In the genomic region with DNA sequence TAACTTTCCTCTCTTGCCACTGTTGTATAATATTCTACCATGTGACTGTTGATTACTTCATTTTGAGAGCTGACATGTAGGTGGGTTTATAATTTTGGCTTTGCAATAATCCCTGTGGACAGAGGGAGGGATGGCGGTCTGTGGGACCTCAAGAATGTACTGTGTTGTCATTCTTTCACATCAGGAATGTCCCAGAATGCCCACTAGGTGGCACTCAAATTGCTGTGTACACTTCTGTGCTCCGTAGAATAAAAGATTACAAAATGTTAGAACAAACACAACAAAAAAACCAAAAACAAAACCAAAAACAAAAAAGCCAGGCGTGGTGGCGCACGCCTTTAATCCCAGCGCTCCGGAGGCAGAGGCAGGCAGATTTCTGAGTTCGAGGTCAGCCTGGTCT, we compare ENCODE assay signal across 8 mouse cellular contexts. TPM values are rescaled to one million over a fixed set of nuclear protein-coding genes. Genes with fewer than 3 reads are reported as not detected.
DNase-seq lines count a peak whose midpoint lies in the region; ATAC-seq and TF ChIP-seq lines count a peak whose summit lies in the region.

No protein-coding gene starts in this region.

- H3K27me3 ChIP-seq in thymus, adult 2 months (ENCODE audit: control insufficient read depth, insufficient read depth, low read length) = no peaks in the 10 kb centered on the region

- no peak overlapping the region for H3K4me3 ChIP-seq in thymus, adult 2 months (ENCODE audit: control insufficient read depth, insufficient read depth, low read length)

- peak; percentile 84 for ATAC-seq in frontal cortex, adult (ENCODE audit: low TSS enrichment)
- peak; percentile 93 for ATAC-seq in granulocyte monocyte progenitor cell, adult 5-6 weeks (replicated peaks; ENCODE audit: poor library complexity, severe bottlenecking)

- H3K27ac ChIP-seq in thymus, adult 2 months (ENCODE audit: control insufficient read depth, insufficient read depth, low read length) = no peak overlapping the region

- no peak for TF ChIP-seq CTCF in thymus, adult 2 months (IDR thresholded peaks at IDR 0.05; ENCODE audit: borderline replicate concordance, control insufficient read depth, extremely low read depth, insufficient read depth, low read length, poor library complexity)

- TF ChIP-seq POLR2A in thymus, adult 2 months (IDR thresholded peaks at IDR 0.05; ENCODE audit: control insufficient read depth, extremely low read depth, insufficient read depth, low read length, poor library complexity) = no peak

- DNase-seq in frontal cortex, postnatal 14 days (ENCODE audit: low spot score in 2 of 2) = no peak
- DNase-seq in thymus, adult 2 months = peak; percentile 26
- no peak for DNase-seq in thymus, adult 18-20 months
- DNase-seq in naive thymus-derived CD4-positive, alpha-beta T cell, adult 2 months (ENCODE audit: low read depth) = peak; percentile 60
- no peak for DNase-seq in c-Kit-positive CD71-positive TER-119-positive erythroid progenitor cells, embryonic 14.5 days (ENCODE audit: low spot score)
- DNase-seq in left cerebral cortex, adult 11 months (ENCODE audit: low spot score) = no peak

- H3K4me1 ChIP-seq in thymus, adult 2 months (replicated peaks; ENCODE audit: control insufficient read depth, insufficient read depth, low read length) = no peaks in the 10 kb centered on the region

- WGBS in thymus, adult 2 months = 59% methylated on average over 8 of the region's 8 CpGs

- no peaks in the 10 kb centered on the region for H3K36me3 ChIP-seq in thymus, adult 2 months (ENCODE audit: control insufficient read depth, insufficient read depth, low read length)

RNA-seq across cellular contexts. Expression of a gene that starts 14.9 kb away (rescaled TPM):
- 16.2 and 18.6 TPM in 2 replicates for polyA plus RNA-seq in thymus, adult 2 months (2012; rRNA removed)
- total RNA-seq in granulocyte monocyte progenitor cell, adult 5-6 weeks (2014; fragmentation: Nextera tagmentation) = 77.0 and 93.7 TPM in 2 replicates
- 86.3 and 90.7 TPM in 2 replicates for total RNA-seq in granulocyte monocyte progenitor cell, adult 5-6 weeks (2017)

RNA-seq across cellular contexts. Expression of a gene that starts 35.2 kb away (rescaled TPM):
- polyA plus RNA-seq in thymus, adult 2 months (2012; rRNA removed) = 3.4 and 4.9 TPM in 2 replicates
- total RNA-seq in granulocyte monocyte progenitor cell, adult 5-6 weeks (2014; fragmentation: Nextera tagmentation) = 3.6 and 8.4 TPM in 2 replicates
- 2.3 and 2.4 TPM in 2 replicates for total RNA-seq in granulocyte monocyte progenitor cell, adult 5-6 weeks (2017)

Comparison
In these comparisons a context has a peak if more than half of its experiments do, and no peak if none do; other contexts are left out.
1. DNase-seq: peak in thymus, adult 2 months (single experiment) and naive thymus-derived CD4-positive, alpha-beta T cell, adult 2 months (single experiment); none in frontal cortex, postnatal 14 days (0 of 2), thymus, adult 18-20 months (0 of 2), c-Kit-positive CD71-positive TER-119-positive erythroid progenitor cells, embryonic 14.5 days (single experiment) and left cerebral cortex, adult 11 months (single experiment).